Mouse (Mus musculus) CH12.LX (cell line): Measurements from ENCODE around the gene Ptchd4.

Experiments
- CTCF ChIP-seq, 2 experiments: IDR thresholded peaks in 1 of 2; conservative IDR thresholded peaks in 1 of 2; 2 replicates each; pipeline ENCODE4 v1.5.1; 2011 to 2012; ENCODE audit warnings: low read depth in 2 of 2, low read length in 2 of 2, improper control_type of control experiment in 1 of 2, inconsistent platforms in 1 of 2, mild to moderate bottlenecking in 1 of 2, moderate library complexity in 1 of 2
- E2F4 ChIP-seq: IDR thresholded peaks from 2 replicates; pipeline ENCODE4 v1.6.1; 2011; ENCODE audit warnings: low read depth, low read length, improper control_type of control experiment; ENCODE audit not compliant: insufficient replicate concordance
- GABPA ChIP-seq: IDR thresholded peaks from 2 replicates; pipeline ENCODE4 v1.6.1; 2012; ENCODE audit warnings: low read depth, low read length, improper control_type of control experiment, inconsistent platforms; ENCODE audit not compliant: insufficient replicate concordance
- MAX ChIP-seq: IDR thresholded peaks from 2 replicates; pipeline ENCODE4 v1.6.1; 2011; ENCODE audit warnings: low read length, improper control_type of control experiment
- MYC ChIP-seq: IDR thresholded peaks from 2 replicates; pipeline ENCODE4 v1.6.1; 2011; ENCODE audit warnings: low read depth, mild to moderate bottlenecking, improper control_type of control experiment, low read length
- POLR2A ChIP-seq: IDR thresholded peaks from 2 replicates; pipeline ENCODE4 v1.6.1; 2011; ENCODE audit warnings: low read depth, mild to moderate bottlenecking, improper control_type of control experiment, low read length
- RAD21 ChIP-seq: IDR thresholded peaks from 2 replicates; pipeline ENCODE4 v1.6.1; 2011; ENCODE audit warnings: low read depth, mild to moderate bottlenecking, low read length, improper control_type of control experiment, moderate library complexity
- USF2 ChIP-seq: conservative IDR thresholded peaks from 2 replicates; pipeline ENCODE4 v1.6.1; 2011; ENCODE audit warnings: low read depth, low read length, improper control_type of control experiment

DNA sequence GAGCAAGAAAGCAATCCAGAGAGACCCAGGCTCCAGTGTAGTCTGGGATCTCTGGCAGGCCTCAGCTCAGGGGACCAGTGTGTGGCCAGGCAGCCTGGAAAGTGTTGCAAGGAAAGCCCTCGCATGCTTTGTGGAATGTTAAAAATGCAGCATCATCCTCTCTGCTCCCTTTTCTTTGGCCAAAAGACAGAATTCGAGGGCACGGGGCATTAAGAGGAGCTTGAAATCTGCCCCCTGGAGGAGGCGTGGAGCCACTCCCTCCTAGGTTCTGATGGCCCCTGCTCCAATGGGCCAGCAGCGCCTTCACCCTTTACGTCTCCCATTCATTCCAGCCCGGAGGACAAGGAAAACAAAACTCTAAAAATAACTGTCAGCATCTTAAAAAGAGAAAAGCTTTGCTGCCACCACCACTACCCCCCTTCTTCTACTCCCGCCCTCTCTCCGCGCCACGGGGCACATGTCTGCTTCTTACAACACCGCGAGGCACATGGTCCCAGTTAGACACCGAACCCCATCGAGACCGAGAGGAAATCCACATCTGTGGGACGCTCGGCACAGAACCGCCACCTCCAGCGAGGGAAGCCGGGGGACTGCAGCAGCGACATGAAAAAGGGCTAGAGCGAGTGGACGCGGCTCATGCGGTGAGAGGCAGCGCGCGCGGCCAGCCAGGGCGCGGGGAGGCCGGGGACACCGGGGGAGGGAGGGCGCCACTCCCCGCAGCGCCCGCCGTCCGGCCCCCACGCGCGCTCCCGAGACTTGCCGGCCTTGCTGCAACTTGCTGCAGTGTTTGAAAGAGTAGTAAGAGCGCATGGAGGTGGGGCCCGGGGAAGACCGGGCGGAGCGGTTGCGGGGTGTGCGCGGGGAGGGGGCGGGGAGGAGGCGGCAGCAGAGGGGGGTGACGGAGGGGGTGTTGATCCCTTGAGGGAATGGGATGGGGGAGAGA is at the start of gene Ptchd4:
- no peak for TF ChIP-seq GABPA
- no peak for TF ChIP-seq CTCF (conservative IDR thresholded peaks at IDR 0.05 in 1 of 2, IDR thresholded peaks at IDR 0.05 in 1 of 2; ENCODE audit: low read depth in 2 of 2, low read length in 2 of 2)
- TF ChIP-seq POLR2A = no peak
- no peak for TF ChIP-seq E2F4
- no peak for TF ChIP-seq USF2
- TF ChIP-seq RAD21 = no peak
- TF ChIP-seq MYC = no peak
- no peak for TF ChIP-seq MAX
